Mouse (Mus musculus) gastrocnemius, postnatal 25 days (tissue): ENCODE data around the gene Rergl. TPM values are rescaled to one million over a fixed set of nuclear protein-coding genes. Genes with fewer than 3 reads are reported as not detected.

Source experiments
- DNase-seq: peaks from one replicate; pipeline ENCODE4 v3.0.0; 2022
- long read RNA-seq, 2 experiments: library from polyadenylated mRNA; stranded (forward); transcript quantifications; one replicate each; pipeline ENCODE4 v2.0.0; 2021
- total RNA-seq, 2 experiments: library from RNA; stranded (reverse); gene quantifications; 1 replicate in 1 of 2; 2 replicates in 1 of 2; pipeline ENCODE4 v1.2.3; 2021

The Rergl gene
- total RNA-seq, result not detected
- long read RNA-seq, experiment 1, result 0 reads
- long read RNA-seq, experiment 2, result 0 reads

GRCm38 (mm10) chr6:139501876-139502275, at the start of gene Rergl:
Gene Rergl, minus strand, starts transcription at chr6:139501976.
- no peak for DNase-seq

- no peak for DNase-seq
These were observed 36.7 kb upstream of the Rergl start for GRCm38 (mm10) chr6:139538469-139538868.

- DNase-seq, result no peak
These were observed 23.6 kb upstream of the Rergl start for GRCm38 (mm10) chr6:139525406-139525805.

- no peak for DNase-seq
These were observed 22.5 kb upstream of the Rergl start for GRCm38 (mm10) chr6:139524288-139524687.

- DNase-seq, result no peak
These were observed 13.2 kb upstream of the Rergl start for GRCm38 (mm10) chr6:139514938-139515510.

GRCm38 (mm10) chr6:139479730-139480129, 22.0 kb downstream of the Rergl start:
- no peak for DNase-seq

- DNase-seq, result no peak
These were observed 36.8 kb downstream of the Rergl start for GRCm38 (mm10) chr6:139464980-139465379.

GRCm38 (mm10) chr6:139464292-139464691, 37.5 kb downstream of the Rergl start:
- no peak for DNase-seq

- DNase-seq, result no peak
These were observed 40.7 kb downstream of the Rergl start for GRCm38 (mm10) chr6:139461094-139461493.

- DNase-seq, result no peak
These were observed 41.3 kb downstream of the Rergl start for GRCm38 (mm10) chr6:139460470-139460869.

- no peak for DNase-seq
These were observed 57.8 kb downstream of the Rergl start for GRCm38 (mm10) chr6:139443999-139444398.

Other genes starting within 250 kb of the Rergl start
- gene Pik3c2g, start 85.2 kb upstream of the Rergl start, total RNA-seq, result not detected